Mouse (Mus musculus): ENCODE data around the gene Nt5c.
"Not testable (repeated sequence)": the region's sequence is repeated elsewhere in the genome, so short reads cannot be mapped to it uniquely, and the experiment has no call there.

DNA sequence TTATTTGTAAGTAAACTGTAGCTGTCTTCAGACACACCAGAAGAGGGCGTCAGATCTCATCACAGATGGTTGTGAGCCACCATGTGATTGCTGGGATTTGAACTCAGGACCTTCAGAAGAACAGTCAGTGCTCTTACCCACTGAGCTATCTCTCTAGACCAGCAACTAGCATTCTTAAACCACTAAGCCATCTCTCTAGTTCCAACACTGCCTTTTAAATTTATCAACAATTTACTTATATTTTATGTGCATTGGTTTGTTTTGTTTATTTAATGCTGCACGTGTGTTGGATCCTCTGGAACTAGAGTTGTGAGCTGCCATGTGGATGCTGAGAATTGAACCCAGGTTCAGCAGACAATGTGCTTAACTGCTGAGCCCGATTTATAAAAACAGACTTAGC, 34.8 kb upstream of the Nt5c start:
- not testable (repeated sequence) for TF ChIP-seq CTCF (IDR thresholded peaks at IDR 0.05; ENCODE audit: borderline replicate concordance, control insufficient read depth, extremely low read depth, insufficient read depth, low read length, poor library complexity); POLR2A (IDR thresholded peaks at IDR 0.05; ENCODE audit: control insufficient read depth, extremely low read depth, insufficient read depth, low read length, poor library complexity)
